Mouse (Mus musculus) brain, adult 2 months (tissue): ENCODE measurements around the gene H3f3a.

ENCODE experiments used
- DNase-seq: peaks from one replicate; pipeline ENCODE4 v3.0.0; 2011; ENCODE audit warnings: low read depth, low spot score

H3f3a gene

GRCm38 (mm10) chr1:180782906-180783579 lies 30.7 kb downstream of the H3f3a start:
- no peak for DNase-seq

- no peak for DNase-seq
Measured at GRCm38 (mm10) chr1:180781250-180781649, 32.5 kb downstream of the H3f3a start.

GRCm38 (mm10) chr1:180780291-180780690 lies 33.5 kb downstream of the H3f3a start:
- DNase-seq, result no peak

GRCm38 (mm10) chr1:180778941-180779340 lies 34.8 kb downstream of the H3f3a start:
- no peak for DNase-seq

- no peak for DNase-seq
Measured at GRCm38 (mm10) chr1:180778403-180778754, 35.4 kb downstream of the H3f3a start.

- peak; percentile 96 for DNase-seq
Measured at GRCm38 (mm10) chr1:180777660-180778402, 35.9 kb downstream of the H3f3a start.

- DNase-seq, result no peak
Measured at GRCm38 (mm10) chr1:180777289-180777659, 36.5 kb downstream of the H3f3a start.

GRCm38 (mm10) chr1:180776494-180776893 lies 37.2 kb downstream of the H3f3a start:
- DNase-seq, result no peak

- peak; percentile 43 for DNase-seq
Measured at GRCm38 (mm10) chr1:180775849-180776493, 37.8 kb downstream of the H3f3a start.

- no peak for DNase-seq
Measured at GRCm38 (mm10) chr1:180775317-180775716, 38.4 kb downstream of the H3f3a start.

GRCm38 (mm10) chr1:180774664-180775063 lies 39.1 kb downstream of the H3f3a start:
- peak; percentile 34 for DNase-seq

- no peak for DNase-seq
Measured at GRCm38 (mm10) chr1:180772291-180772690, 41.5 kb downstream of the H3f3a start.

GRCm38 (mm10) chr1:180771722-180772121 lies 42.0 kb downstream of the H3f3a start:
- no peak for DNase-seq

- DNase-seq, result no peak
Measured at GRCm38 (mm10) chr1:180771306-180771705, 42.4 kb downstream of the H3f3a start.

- DNase-seq, result peak; percentile 86
Measured at GRCm38 (mm10) chr1:180768334-180769168, 45.2 kb downstream of the H3f3a start.

- DNase-seq, result peak; percentile 22
Measured at GRCm38 (mm10) chr1:180767541-180768333, 46.0 kb downstream of the H3f3a start.

GRCm38 (mm10) chr1:180766557-180766956 lies 47.2 kb downstream of the H3f3a start:
- DNase-seq, result no peak

- no peak for DNase-seq
Measured at GRCm38 (mm10) chr1:180765393-180765792, 48.4 kb downstream of the H3f3a start.

GRCm38 (mm10) chr1:180763828-180764227 lies 49.9 kb downstream of the H3f3a start:
- DNase-seq, result peak; percentile 95

- no peak for DNase-seq
Measured at GRCm38 (mm10) chr1:180763307-180763706, 50.4 kb downstream of the H3f3a start.

- no peak for DNase-seq
Measured at GRCm38 (mm10) chr1:180762679-180763078, 51.1 kb downstream of the H3f3a start.
